Mouse (Mus musculus) megakaryocyte, embryonic 14.5 days (primary cell): Measurements from ENCODE around the gene Skida1.

ENCODE experiments used
- FLI1 ChIP-seq: IDR thresholded peaks from 2 replicates; pipeline ENCODE4 v1.6.1; 2012; ENCODE audit warnings: low read length, inconsistent platforms, mixed read lengths
- GATA1 ChIP-seq: IDR thresholded peaks from 3 replicates; pipeline ENCODE4 v1.6.1; 2012; ENCODE audit warnings: mixed read lengths, low read length, inconsistent platforms, borderline replicate concordance

GRCm38 (mm10) chr2:18053951-18054530 lies 5.2 kb upstream of the Skida1 start:
- TF ChIP-seq GATA1: no peak
- TF ChIP-seq FLI1: no peak
